Mouse (Mus musculus): ENCODE data around the gene Slc43a2. TPM values are rescaled to one million over a fixed set of nuclear protein-coding genes. Genes with fewer than 3 reads are reported as not detected.

Slc43a2 gene
- polyA plus RNA-seq, 1 experiment from 2014 or later: 4.9 TPM

GRCm38 (mm10) chr11:75560530-75561409 is 29.3 kb downstream of the Slc43a2 start:
- no peak for DNase-seq (ENCODE audit: low spot score)
- no peak overlapping the region for H3K4me3 ChIP-seq
- peak overlapping the region; percentile 15; the same call in 1 of the 2 replicates for H3K27ac ChIP-seq
- no peaks in the 10 kb centered on the region for H3K27me3 ChIP-seq (ENCODE audit: low read depth, poor library complexity, severe bottlenecking)
- peaks cover 20% of the 10 kb centered on the region for H3K36me3 ChIP-seq
- WGBS: 77% methylated on average over 14 of the region's 14 CpGs
- peaks cover 14% of the 10 kb centered on the region for H3K4me1 ChIP-seq
- no peaks in the 10 kb centered on the region for H3K9me3 ChIP-seq (replicated peaks)

GRCm38 (mm10) chr11:75561410-75561791 is 29.9 kb downstream of the Slc43a2 start:
- no peaks in the 10 kb centered on the region for H3K27me3 ChIP-seq (ENCODE audit: low read depth, poor library complexity, severe bottlenecking)
- peaks cover 22% of the 10 kb centered on the region for H3K36me3 ChIP-seq
- no peak for DNase-seq (ENCODE audit: low spot score)
- H3K4me3 ChIP-seq: no peak overlapping the region
- H3K27ac ChIP-seq: no peak overlapping the region
- no peaks in the 10 kb centered on the region for H3K9me3 ChIP-seq (replicated peaks)
- peaks cover 18% of the 10 kb centered on the region for H3K4me1 ChIP-seq
- 85% methylated on average over 5 of the region's 5 CpGs for WGBS

- Histone ChIP-seq H3K27ac (no peak overlapping the region), H3K27me3 (ENCODE audit: low read depth, poor library complexity, severe bottlenecking) (no peaks in the 10 kb centered on the region), H3K4me3 (no peak overlapping the region), H3K4me1 (peaks cover 18% of the 10 kb centered on the region), H3K9me3 (replicated peaks) (no peaks in the 10 kb centered on the region), H3K36me3 (peaks cover 17% of the 10 kb centered on the region; the same call in 1 of the 2 replicates)
- 87% methylated on average over 8 of the region's 8 CpGs for WGBS
- DNase-seq (ENCODE audit: low spot score): no peak
Observed at GRCm38 (mm10) chr11:75562840-75563239, 31.3 kb downstream of the Slc43a2 start.

GRCm38 (mm10) chr11:75563851-75564548 is 32.5 kb downstream of the Slc43a2 start:
- Histone ChIP-seq H3K4me3 (no peak overlapping the region), H3K4me1 (peaks cover 18% of the 10 kb centered on the region), H3K27ac (no peak overlapping the region), H3K36me3 (peaks cover 15% of the 10 kb centered on the region; the same call in 1 of the 2 replicates), H3K27me3 (ENCODE audit: low read depth, poor library complexity, severe bottlenecking) (no peaks in the 10 kb centered on the region), H3K9me3 (replicated peaks) (no peaks in the 10 kb centered on the region)
- WGBS: 75% methylated on average over 18 of the region's 18 CpGs
- no peak for DNase-seq (ENCODE audit: low spot score)

GRCm38 (mm10) chr11:75565849-75566248 is 34.4 kb downstream of the Slc43a2 start:
- Histone ChIP-seq H3K27ac (peak overlapping the region; percentile 42; the same call in 1 of the 2 replicates), H3K4me1 (peaks cover 12% of the 10 kb centered on the region), H3K36me3 (peaks cover 15% of the 10 kb centered on the region; the same call in 1 of the 2 replicates), H3K4me3 (no peak overlapping the region), H3K9me3 (replicated peaks) (no peaks in the 10 kb centered on the region), H3K27me3 (ENCODE audit: low read depth, poor library complexity, severe bottlenecking) (no peaks in the 10 kb centered on the region)
- WGBS: 50% methylated on average over 2 of the region's 2 CpGs
- no peak for DNase-seq (ENCODE audit: low spot score)

- 82% methylated on average over 13 of the region's 13 CpGs for WGBS
- Histone ChIP-seq H3K9me3 (replicated peaks) (no peaks in the 10 kb centered on the region), H3K4me1 (peaks cover 13% of the 10 kb centered on the region), H3K36me3 (peaks cover 15% of the 10 kb centered on the region; the same call in 1 of the 2 replicates), H3K27me3 (ENCODE audit: low read depth, poor library complexity, severe bottlenecking) (no peaks in the 10 kb centered on the region), H3K27ac (peak overlapping the region; percentile 42; the same call in 1 of the 2 replicates), H3K4me3 (no peak overlapping the region)
- no peak for DNase-seq (ENCODE audit: low spot score)
Observed at GRCm38 (mm10) chr11:75566276-75567196, 35.0 kb downstream of the Slc43a2 start.

- no peak overlapping the region for H3K4me3 ChIP-seq
- no peak for DNase-seq (ENCODE audit: low spot score)
- no peaks in the 10 kb centered on the region for H3K9me3 ChIP-seq (replicated peaks)
- no peak overlapping the region for H3K27ac ChIP-seq
- WGBS: 72% methylated on average over 9 of the region's 9 CpGs
- H3K36me3 ChIP-seq: peaks cover 15% of the 10 kb centered on the region; the same call in 1 of the 2 replicates
- peaks cover 23% of the 10 kb centered on the region for H3K4me1 ChIP-seq
- H3K27me3 ChIP-seq (ENCODE audit: low read depth, poor library complexity, severe bottlenecking): no peaks in the 10 kb centered on the region
Observed at GRCm38 (mm10) chr11:75567346-75568114, 36.0 kb downstream of the Slc43a2 start.

- 90% methylated on average over 6 of the region's 6 CpGs for WGBS
- H3K4me1 ChIP-seq: peaks cover 29% of the 10 kb centered on the region
Observed at GRCm38 (mm10) chr11:75568115-75568511, 36.6 kb downstream of the Slc43a2 start.

GRCm38 (mm10) chr11:75568962-75569361 is 37.5 kb downstream of the Slc43a2 start:
- 93% methylated on average over 12 of the region's 12 CpGs for WGBS

More at GRCm38 (mm10) chr11:75568115-75568511, 36.6 kb downstream of the Slc43a2 start:
- no peaks in the 10 kb centered on the region for H3K27me3 ChIP-seq (ENCODE audit: low read depth, poor library complexity, severe bottlenecking)
- no peak for DNase-seq (ENCODE audit: low spot score)
- peaks cover 10% of the 10 kb centered on the region; the same call in 1 of the 2 replicates for H3K36me3 ChIP-seq
- H3K9me3 ChIP-seq (replicated peaks): no peaks in the 10 kb centered on the region
- H3K4me3 ChIP-seq: no peak overlapping the region
- no peak overlapping the region for H3K27ac ChIP-seq

GRCm38 (mm10) chr11:75570375-75571125 is 39.1 kb downstream of the Slc43a2 start:
- Histone ChIP-seq H3K27ac (0 out of 2 replicates have a peak overlapping the region, but pooled peaks have one; percentile 19), H3K4me1 (peaks cover 29% of the 10 kb centered on the region)

More at GRCm38 (mm10) chr11:75568962-75569361, 37.5 kb downstream of the Slc43a2 start:
- Histone ChIP-seq H3K27me3 (ENCODE audit: low read depth, poor library complexity, severe bottlenecking) (no peaks in the 10 kb centered on the region), H3K4me3 (no peak overlapping the region), H3K27ac (no peak overlapping the region), H3K36me3 (peaks cover 3% of the 10 kb centered on the region; the same call in 1 of the 2 replicates), H3K9me3 (replicated peaks) (no peaks in the 10 kb centered on the region), H3K4me1 (peaks cover 31% of the 10 kb centered on the region)
- DNase-seq (ENCODE audit: low spot score): no peak

More at GRCm38 (mm10) chr11:75570375-75571125, 39.1 kb downstream of the Slc43a2 start:
- Histone ChIP-seq H3K4me3 (no peak overlapping the region), H3K9me3 (replicated peaks) (no peaks in the 10 kb centered on the region), H3K27me3 (ENCODE audit: low read depth, poor library complexity, severe bottlenecking) (no peaks in the 10 kb centered on the region), H3K36me3 (peaks cover 3% of the 10 kb centered on the region; the same call in 1 of the 2 replicates)
- 90% methylated on average over 17 of the region's 17 CpGs for WGBS
- no peak for DNase-seq (ENCODE audit: low spot score)

All from limb, embryonic 10.5 days (tissue).